Mouse (Mus musculus) heart, postnatal 4 days (tissue): Measurements from ENCODE around the gene Ccdc120. TPM values are rescaled to one million over a fixed set of nuclear protein-coding genes. Genes with fewer than 3 reads are reported as not detected.
A peak's percentile ranks its signal among the peaks of the same experiment; 100 is the strongest.

Source experiments
- DNase-seq: peaks from one replicate; pipeline ENCODE4 v3.0.0; 2021
- total RNA-seq, 2 experiments: library from RNA; stranded (reverse); gene quantifications; 2 replicates each; pipeline ENCODE4 v1.2.3; 2021

The Ccdc120 gene
- total RNA-seq, 2 experiments from 2014 or later: 1.2 to 3.0 TPM

DNA sequence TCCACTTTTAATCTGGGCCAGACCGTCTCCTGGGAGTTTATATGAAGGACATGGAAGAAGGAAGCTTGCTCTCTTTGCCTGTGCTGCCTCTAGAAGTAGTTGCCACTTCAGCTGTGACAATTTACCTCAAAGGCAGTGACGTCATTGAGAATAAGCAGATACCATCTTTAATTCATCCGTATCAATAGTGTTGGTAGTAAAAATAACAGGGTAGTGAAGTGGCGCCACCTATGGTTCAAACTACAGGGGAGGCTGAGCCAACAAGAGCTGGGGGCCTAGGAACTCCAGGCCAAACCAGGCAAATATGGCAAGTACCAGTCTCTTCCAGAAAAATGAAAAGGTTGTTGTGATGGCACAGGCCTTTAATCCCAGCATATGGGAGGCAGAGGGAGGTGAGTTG lies 57.8 kb downstream of the Ccdc120 start:
- peak; percentile 43 for DNase-seq

DNA sequence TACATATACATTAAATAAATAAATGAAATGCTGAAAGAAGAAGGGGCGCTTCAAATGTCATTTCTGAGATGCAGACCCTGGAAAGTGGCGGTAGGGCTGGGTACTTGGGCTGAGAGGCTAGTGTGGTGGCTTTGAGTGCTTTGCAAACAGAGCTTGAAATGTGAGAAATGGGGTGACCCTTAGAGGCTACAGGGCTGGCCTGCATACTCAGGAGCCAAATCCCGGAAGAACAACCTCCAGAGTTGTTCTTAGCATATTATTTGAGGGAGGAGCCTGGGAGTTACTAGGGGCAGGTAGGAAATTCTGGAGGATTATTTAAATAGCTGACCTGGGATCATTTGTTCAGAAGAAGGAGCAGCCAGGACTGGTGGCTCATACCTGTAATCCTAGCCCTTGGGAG lies 60.2 kb downstream of the Ccdc120 start:
- no peak for DNase-seq

DNA sequence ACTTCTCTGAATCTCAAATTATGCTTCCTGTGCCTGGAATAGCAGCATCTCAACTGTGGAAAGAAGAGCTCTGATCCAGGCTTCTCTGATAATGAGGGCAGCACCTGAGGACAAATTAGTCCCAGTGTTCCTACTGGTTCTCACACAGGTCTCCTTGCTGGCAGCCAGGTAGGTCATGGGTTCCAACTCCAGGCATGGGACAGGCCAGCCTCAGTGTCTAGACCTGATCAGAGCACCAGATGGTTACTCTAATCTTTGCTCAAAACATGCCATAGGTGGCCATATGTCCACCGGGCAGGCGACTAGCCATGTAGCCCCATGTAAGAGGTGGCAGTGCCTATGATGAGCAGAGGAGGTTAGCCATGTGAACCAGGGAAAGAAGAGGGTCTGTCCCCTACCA lies 62.4 kb downstream of the Ccdc120 start:
- no peak for DNase-seq

Other genes starting within 250 kb of the Ccdc120 start
- not detected for gene Foxp3, start 177.3 kb downstream of the Ccdc120 start, total RNA-seq
- 1 to 10 TPM; 2.7 to 2.8 TPM for gene Ppp1r3f, start 176.6 kb downstream of the Ccdc120 start, total RNA-seq
- gene Ccdc22, start 145.4 kb downstream of the Ccdc120 start, total RNA-seq: 10 to 100 TPM; 12.1 to 12.7 TPM
- gene Cacna1f, start 143.8 kb downstream of the Ccdc120 start, total RNA-seq: not detected
- gene Syp, start 112.4 kb downstream of the Ccdc120 start, total RNA-seq: under 1 TPM; 0.45 to 0.79 TPM
- 10 to 100 TPM; 11.9 to 12.0 TPM for gene Prickle3, start 93.6 kb downstream of the Ccdc120 start, total RNA-seq
- 100 to 1,000 TPM; 101 to 115 TPM for gene Plp2, start 79.5 kb downstream of the Ccdc120 start, total RNA-seq
- gene Magix, start 69.7 kb downstream of the Ccdc120 start, total RNA-seq: 1 to 10 TPM; 2.3 to 2.7 TPM
- 10 to 100 TPM; 26.1 to 26.4 TPM for gene Gpkow, start 53.8 kb downstream of the Ccdc120 start, total RNA-seq
- gene Wdr45, start 36.6 kb downstream of the Ccdc120 start, total RNA-seq: 10 to 100 TPM; 23.6 to 23.9 TPM
- not detected for gene Gm45208, start 28.7 kb downstream of the Ccdc120 start, total RNA-seq
- gene Praf2, start 22.5 kb downstream of the Ccdc120 start, total RNA-seq: 10 to 100 TPM; 10.3 to 11.0 TPM
- 10 to 100 TPM; 16.2 to 16.5 TPM for gene Tfe3, start 11.7 kb upstream of the Ccdc120 start, total RNA-seq
- gene Gripap1, start 38.9 kb upstream of the Ccdc120 start, total RNA-seq: 10 to 100 TPM; 23.7 to 28.4 TPM
- under 1 TPM; 0.48 to 0.59 TPM for gene Kcnd1, start 71.4 kb upstream of the Ccdc120 start, total RNA-seq
- gene Otud5, start 90.5 kb upstream of the Ccdc120 start, total RNA-seq: 10 to 100 TPM; 34.8 to 39.3 TPM
- gene Pim2, start 127.4 kb upstream of the Ccdc120 start, total RNA-seq: 1 to 10 TPM; 3.3 to 5.0 TPM
- 10 to 100 TPM; 15.5 to 17.7 TPM for gene Slc35a2, start 133.1 kb upstream of the Ccdc120 start, total RNA-seq
- gene Pqbp1, start 148.4 kb upstream of the Ccdc120 start, total RNA-seq: 10 to 100 TPM; 35.0 to 37.7 TPM
- 10 to 100 TPM; 57.3 to 61.3 TPM for gene Timm17b, start 148.5 kb upstream of the Ccdc120 start, total RNA-seq
- gene Gm10491, start 156.9 kb upstream of the Ccdc120 start, total RNA-seq: not detected
- gene Gm10490, start 158.6 kb upstream of the Ccdc120 start, total RNA-seq: not detected
- not detected for gene Pcsk1n, start 168.9 kb upstream of the Ccdc120 start, total RNA-seq
- not detected for gene Eras, start 177.7 kb upstream of the Ccdc120 start, total RNA-seq
- 10 to 100 TPM; 30.3 to 32.8 TPM for gene Hdac6, start 197.0 kb upstream of the Ccdc120 start, total RNA-seq
- under 1 TPM in 1 of 2 experiments, not detected in 1; 0.14 TPM for gene Gata1, start 227.2 kb upstream of the Ccdc120 start, total RNA-seq